Mouse (Mus musculus) regulatory T cell (primary cell): ENCODE data around the gene Clec16a.

Experiments used
- in situ Hi-C: fragments of 300-600 bp; cut with MboI, MseI; formaldehyde crosslinking; loops from one replicate; pipeline ENCODE4 v1.15.1; 2025; ENCODE audit warnings: high pct_unique_total_duplicates

Clec16a gene

GRCm38 (mm10) chr16:10544995-10545622 lies at the start of gene Clec16a:
TSS of gene Clec16a (plus strand) at chr16:10545339.
- in situ Hi-C loops = no loop called here

- in situ Hi-C loops = loop anchor here (25.0 kb wide), 1 partner anchor 1491 kb away; the partner anchor contains the start of gene Shisa9
Measured at GRCm38 (mm10) chr16:10495824-10496298, 49.3 kb upstream of the Clec16a start.

GRCm38 (mm10) chr16:10498096-10498602 lies 47.0 kb upstream of the Clec16a start:
- in situ Hi-C loops = loop anchor here (25.0 kb wide), 1 partner anchor 1489 kb away; the partner anchor contains the start of gene Shisa9

DNA sequence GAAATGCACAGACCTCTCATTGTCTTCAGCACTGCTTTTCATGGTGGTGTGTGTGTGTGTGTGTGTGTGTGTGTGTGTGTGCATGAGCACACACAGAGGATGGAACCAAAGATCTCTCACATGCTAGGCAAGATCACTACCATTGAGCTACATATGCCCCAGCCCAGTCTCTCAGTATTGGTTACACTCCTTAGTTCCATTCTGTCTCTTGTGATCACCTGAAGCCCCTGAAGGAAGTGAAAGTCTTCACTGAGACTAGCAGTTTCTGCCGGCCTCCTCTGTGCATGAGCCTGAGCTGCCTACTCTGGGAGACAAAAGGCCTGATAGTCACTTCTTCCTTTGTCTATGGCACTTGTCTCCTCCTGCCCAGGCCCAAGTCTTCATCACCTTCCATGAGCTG lies 46.0 kb upstream of the Clec16a start:
- in situ Hi-C loops = loop anchor here (25.0 kb wide), 1 partner anchor 1488 kb away; the partner anchor contains the start of gene Shisa9

- in situ Hi-C loops = loop anchor here (25.0 kb wide), 1 partner anchor 215 kb away; no protein-coding TSS in a partner anchor
Measured at GRCm38 (mm10) chr16:10501865-10502264, 43.3 kb upstream of the Clec16a start.

GRCm38 (mm10) chr16:10503058-10503457 lies 42.1 kb upstream of the Clec16a start:
- in situ Hi-C loops = loop anchor here (25.0 kb wide), 1 partner anchor 216 kb away; no protein-coding TSS in a partner anchor

DNA sequence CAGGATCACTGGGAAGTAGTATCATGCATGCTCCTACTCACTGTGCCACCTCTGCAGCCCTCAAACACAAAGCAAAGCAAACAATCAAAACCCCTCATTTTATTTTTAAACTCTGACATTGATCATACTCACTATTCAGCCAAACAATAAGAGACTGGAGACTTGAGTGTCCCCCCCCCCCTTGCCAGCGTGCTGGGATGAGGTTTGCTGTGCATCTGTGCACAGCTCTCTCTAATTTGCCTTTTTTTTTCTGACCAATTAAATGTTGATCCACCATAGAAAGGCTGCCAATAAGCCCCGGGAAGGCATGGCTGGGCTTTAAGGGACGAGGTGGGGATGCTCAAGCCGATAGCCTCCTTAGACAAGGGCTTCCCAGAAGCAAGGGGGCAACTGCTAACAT lies 37.7 kb upstream of the Clec16a start:
- in situ Hi-C loops = loop anchor here (25.0 kb wide), 1 partner anchor 220 kb away; no protein-coding TSS in a partner anchor

GRCm38 (mm10) chr16:10508691-10509090 lies 36.4 kb upstream of the Clec16a start:
- in situ Hi-C loops = loop anchor here (25.0 kb wide), 1 partner anchor 221 kb away; no protein-coding TSS in a partner anchor

DNA sequence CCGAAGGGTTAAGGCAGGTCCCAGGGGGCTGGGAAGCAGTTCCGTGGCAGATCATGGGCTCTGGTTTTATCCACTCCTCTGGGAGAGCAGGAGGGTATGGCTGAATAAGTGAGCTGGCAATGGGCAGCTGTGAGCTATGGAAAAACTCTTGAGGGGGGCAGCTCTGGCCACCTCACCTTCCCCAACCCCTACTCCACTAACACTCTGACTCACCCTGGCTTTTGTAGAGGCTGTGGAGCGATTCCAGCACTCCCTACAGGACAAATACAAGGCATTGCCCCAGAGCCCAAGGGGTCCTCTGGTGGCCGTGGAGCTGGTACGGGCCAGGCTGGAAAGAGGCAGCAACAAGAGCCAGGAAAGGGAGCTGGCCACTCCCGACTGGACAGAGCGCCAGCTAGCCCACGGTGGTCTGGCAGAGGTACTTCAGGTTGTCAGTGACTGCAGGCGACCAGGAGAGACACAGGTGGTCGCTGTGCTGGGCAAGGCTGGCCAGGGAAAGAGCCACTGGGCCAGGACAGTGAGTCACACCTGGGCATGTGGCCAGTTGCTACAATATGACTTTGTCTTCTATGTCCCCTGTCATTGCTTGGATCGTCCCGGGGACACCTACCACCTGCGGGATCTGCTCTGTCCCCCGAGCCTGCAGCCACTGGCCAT lies 34.5 kb upstream of the Clec16a start:
- in situ Hi-C loops = loop anchor here (25.0 kb wide), 1 partner anchor 223 kb away; no protein-coding TSS in a partner anchor

DNA sequence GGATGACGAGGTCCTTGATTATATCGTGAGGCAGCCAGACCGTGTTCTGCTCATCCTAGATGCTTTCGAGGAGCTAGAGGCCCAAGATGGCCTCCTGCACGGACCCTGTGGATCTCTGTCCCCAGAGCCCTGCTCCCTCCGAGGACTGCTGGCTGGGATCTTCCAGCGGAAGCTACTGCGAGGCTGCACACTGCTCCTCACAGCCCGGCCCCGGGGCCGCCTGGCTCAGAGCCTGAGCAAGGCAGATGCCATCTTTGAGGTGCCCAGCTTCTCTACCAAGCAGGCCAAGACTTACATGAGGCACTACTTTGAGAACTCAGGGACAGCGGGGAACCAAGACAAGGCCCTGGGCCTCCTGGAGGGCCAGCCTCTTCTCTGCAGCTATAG lies 34.0 kb upstream of the Clec16a start:
- in situ Hi-C loops = loop anchor here (25.0 kb wide), 1 partner anchor 224 kb away; no protein-coding TSS in a partner anchor

DNA sequence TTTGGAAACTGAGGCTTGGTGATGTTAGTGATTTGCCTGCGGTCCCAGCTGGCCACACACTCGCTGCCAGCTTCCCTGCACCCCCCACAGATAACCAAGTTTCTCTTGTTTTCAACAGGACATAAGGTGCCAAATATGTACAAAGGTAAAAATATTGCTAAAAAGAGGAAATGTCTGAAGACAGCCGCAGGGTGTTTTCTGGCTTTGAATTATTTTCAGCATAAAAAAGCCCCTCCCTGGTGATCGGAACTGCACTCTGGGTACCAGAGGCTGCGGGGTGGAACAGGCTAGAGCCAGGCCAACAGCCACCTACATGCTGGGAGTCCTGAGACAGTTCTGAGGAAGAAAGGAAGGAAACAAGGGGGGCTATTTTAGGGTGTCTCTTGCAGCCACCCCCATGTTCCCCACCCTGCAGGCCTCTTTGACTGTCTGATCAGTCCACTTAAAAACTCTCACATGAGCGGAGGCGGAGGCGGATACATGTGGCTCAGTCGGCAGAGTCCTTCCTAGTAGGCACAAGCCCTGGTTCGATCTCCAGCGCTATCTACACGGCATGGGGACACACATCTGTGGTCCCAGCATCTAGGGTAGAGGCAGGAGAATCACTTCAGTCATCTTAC lies 29.1 kb upstream of the Clec16a start:
- in situ Hi-C loops = loop anchor here (25.0 kb wide), 1 partner anchor 229 kb away; no protein-coding TSS in a partner anchor

DNA sequence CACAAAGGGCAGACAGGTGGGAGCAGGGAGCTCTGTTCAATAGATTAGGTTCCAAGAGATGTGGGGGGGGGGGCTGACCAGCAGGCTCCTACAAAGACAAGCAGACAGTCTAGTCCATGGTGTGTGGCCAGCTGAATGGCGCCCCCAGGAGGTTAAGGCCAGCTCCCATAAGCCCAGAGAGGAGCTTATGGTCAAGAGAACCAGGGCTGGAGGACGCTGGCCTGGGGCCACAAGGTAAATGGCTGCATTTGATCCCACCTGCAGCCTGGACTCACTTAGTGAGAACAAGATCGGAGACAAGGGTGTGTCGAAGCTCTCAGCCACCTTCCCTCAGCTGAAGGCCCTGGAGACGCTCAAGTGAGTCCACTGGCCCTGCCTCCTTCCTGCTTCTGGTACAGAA lies 27.1 kb upstream of the Clec16a start:
- in situ Hi-C loops = loop anchor here (25.0 kb wide), 1 partner anchor 231 kb away; no protein-coding TSS in a partner anchor

GRCm38 (mm10) chr16:10520908-10521614 lies 24.1 kb upstream of the Clec16a start:
- in situ Hi-C loops = loop anchor here (25.0 kb wide), 1 partner anchor 234 kb away; no protein-coding TSS in a partner anchor

GRCm38 (mm10) chr16:10522811-10523210 lies 22.3 kb upstream of the Clec16a start:
- in situ Hi-C loops = loop anchor here (25.0 kb wide), 1 partner anchor 236 kb away; no protein-coding TSS in a partner anchor

- in situ Hi-C loops = loop anchor here (25.0 kb wide), 1 partner anchor 236 kb away; no protein-coding TSS in a partner anchor
Measured at GRCm38 (mm10) chr16:10523650-10524049, 21.5 kb upstream of the Clec16a start.

- in situ Hi-C loops = loop anchor here (25.0 kb wide), 1 partner anchor 238 kb away; no protein-coding TSS in a partner anchor
Measured at GRCm38 (mm10) chr16:10524866-10525609, 20.1 kb upstream of the Clec16a start.

DNA sequence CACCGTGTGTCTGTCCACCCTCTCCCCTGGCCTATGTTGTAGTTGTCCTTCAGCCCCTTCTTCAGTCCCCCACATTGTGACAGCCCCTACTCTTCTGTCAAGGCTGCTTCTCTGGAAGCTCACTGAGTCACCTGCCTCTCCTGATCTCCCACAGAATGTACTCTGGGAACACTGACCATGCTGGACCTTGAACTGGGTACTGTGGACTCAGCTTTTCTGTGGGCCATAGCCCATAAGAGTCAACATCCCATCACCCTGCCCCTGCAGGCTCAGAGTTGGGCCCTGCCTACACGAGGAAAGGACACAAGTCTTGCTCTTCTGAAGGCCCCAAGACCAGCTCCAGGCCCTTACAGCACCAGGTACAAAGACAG lies 19.5 kb upstream of the Clec16a start:
- in situ Hi-C loops = no loop called here

GRCm38 (mm10) chr16:10527046-10527644 lies 18.0 kb upstream of the Clec16a start:
- in situ Hi-C loops = no loop called here

DNA sequence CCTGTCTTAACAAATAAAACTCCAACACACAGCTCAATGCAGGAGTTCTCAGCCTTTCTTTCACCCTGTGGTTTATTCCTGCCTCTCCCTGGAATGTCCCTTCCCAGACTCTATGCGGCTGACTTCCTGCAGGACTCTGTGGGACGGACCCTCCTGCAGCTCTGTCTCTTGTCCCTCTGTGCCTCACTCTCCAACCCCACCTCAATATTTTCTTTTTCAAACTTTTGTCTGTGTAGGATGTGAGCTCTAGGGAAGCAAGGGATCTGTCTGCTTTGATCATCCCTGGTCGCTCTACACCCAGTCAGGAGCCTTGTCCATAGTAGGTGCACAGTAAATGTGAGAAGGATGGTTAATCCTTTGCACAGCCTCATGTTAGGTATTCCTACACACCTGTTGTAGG lies 16.8 kb upstream of the Clec16a start:
- in situ Hi-C loops = no loop called here

DNA sequence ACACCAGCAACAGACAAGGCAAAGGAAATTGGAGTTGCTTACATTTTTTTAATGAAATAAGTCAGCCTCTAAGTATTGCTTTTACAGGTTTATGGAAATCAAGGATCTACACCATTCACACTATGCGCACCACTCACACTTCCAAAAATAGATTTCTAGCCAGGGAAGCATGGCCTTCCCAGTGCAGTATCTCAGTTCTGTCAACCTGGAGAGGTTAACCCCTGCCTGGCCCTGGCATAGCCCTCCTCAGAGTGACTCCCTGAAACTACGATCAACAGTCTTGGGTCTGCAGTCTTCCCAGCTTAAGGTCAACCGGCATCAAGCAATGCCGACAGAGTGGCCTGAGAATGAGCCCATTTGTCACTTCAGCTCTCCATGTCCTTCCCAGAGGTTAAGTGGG lies 15.0 kb upstream of the Clec16a start:
- in situ Hi-C loops = loop anchor here (5.0 kb wide), 1 partner anchor 113 kb away; no protein-coding TSS in a partner anchor
